Mouse (Mus musculus): ENCODE data around the gene Map6. TPM values are rescaled to one million over a fixed set of nuclear protein-coding genes. Genes with fewer than 3 reads are reported as not detected.

Gene Map6
- polyA plus RNA-seq, 2 experiments: 0.01 TPM; not detected in 1

- Histone ChIP-seq H3K27ac (no peak overlapping the region), H3K9ac (replicated peaks) (no peak overlapping the region), H3K27me3 (ENCODE audit: control insufficient read depth, insufficient read depth, low read length) (no peaks in the 10 kb centered on the region), H3K36me3 (replicated peaks; ENCODE audit: control insufficient read depth, insufficient read depth, low read depth) (no peaks in the 10 kb centered on the region), H3K4me2 (ENCODE audit: low read depth) (no peak overlapping the region), H3K4me1 (replicated peaks; ENCODE audit: control insufficient read depth in 2 of 2, insufficient read depth in 2 of 2, low read length in 1 of 2) (no peaks in the 10 kb centered on the region), H3K4me3 (ENCODE audit: insufficient read depth in 1 of 2, low read depth in 2 of 2, low read length in 2 of 2) (no peak overlapping the region), H3K9me3 (ENCODE audit: control insufficient read depth, low read length) (no peaks in the 10 kb centered on the region)
- ATAC-seq (ENCODE audit: insufficient read depth): no peak
- 63% methylated on average over 8 of the region's 8 CpGs for WGBS (ENCODE audit: insufficient replicate concordance)
- TF ChIP-seq CTCF (IDR thresholded peaks at IDR 0.05; ENCODE audit: low read depth): no peak
- TF ChIP-seq EP300 (IDR thresholded peaks at IDR 0.05; ENCODE audit: low read depth): no peak
- DNase-seq (ENCODE audit: low read depth in 3 of 3, low spot score in 3 of 3): no peak
Measured at GRCm38 (mm10) chr7:99295104-99295503, 27.9 kb downstream of the Map6 start.

GRCm38 (mm10) chr7:99300650-99301175 is 33.5 kb downstream of the Map6 start:
- Histone ChIP-seq H3K9me3 (ENCODE audit: control insufficient read depth, low read length) (no peaks in the 10 kb centered on the region), H3K27ac (no peak overlapping the region), H3K36me3 (replicated peaks; ENCODE audit: control insufficient read depth, insufficient read depth, low read depth) (no peaks in the 10 kb centered on the region), H3K4me2 (ENCODE audit: low read depth) (no peak overlapping the region), H3K4me1 (replicated peaks; ENCODE audit: control insufficient read depth in 2 of 2, insufficient read depth in 2 of 2, low read length in 1 of 2) (no peaks in the 10 kb centered on the region), H3K9ac (replicated peaks) (no peak overlapping the region), H3K4me3 (ENCODE audit: insufficient read depth in 1 of 2, low read depth in 2 of 2, low read length in 2 of 2) (no peak overlapping the region), H3K27me3 (ENCODE audit: control insufficient read depth, insufficient read depth, low read length) (no peaks in the 10 kb centered on the region)
- WGBS (ENCODE audit: insufficient replicate concordance): 34% methylated on average over 3 of the region's 3 CpGs
- TF ChIP-seq EP300 (IDR thresholded peaks at IDR 0.05; ENCODE audit: low read depth) (no peak), CTCF (IDR thresholded peaks at IDR 0.05; ENCODE audit: low read depth) (no peak)
- ATAC-seq (ENCODE audit: insufficient read depth): no peak
- DNase-seq (ENCODE audit: low read depth in 3 of 3, low spot score in 3 of 3): no peak

GRCm38 (mm10) chr7:99304029-99304428 is 36.8 kb downstream of the Map6 start:
- Histone ChIP-seq H3K9me3 (ENCODE audit: control insufficient read depth, low read length) (no peaks in the 10 kb centered on the region), H3K9ac (replicated peaks) (no peak overlapping the region), H3K4me3 (ENCODE audit: insufficient read depth in 1 of 2, low read depth in 2 of 2, low read length in 2 of 2) (no peak overlapping the region), H3K27me3 (ENCODE audit: control insufficient read depth, insufficient read depth, low read length) (no peaks in the 10 kb centered on the region), H3K36me3 (replicated peaks; ENCODE audit: control insufficient read depth, insufficient read depth, low read depth) (no peaks in the 10 kb centered on the region), H3K4me1 (replicated peaks; ENCODE audit: control insufficient read depth in 2 of 2, insufficient read depth in 2 of 2, low read length in 1 of 2) (no peaks in the 10 kb centered on the region; a peak in 1 of 4 replicates), H3K27ac (no peak overlapping the region), H3K4me2 (ENCODE audit: low read depth) (no peak overlapping the region)
- WGBS (ENCODE audit: insufficient replicate concordance): 51% methylated on average over 6 of the region's 6 CpGs
- ATAC-seq (ENCODE audit: insufficient read depth) (no peak), DNase-seq (ENCODE audit: low read depth in 3 of 3, low spot score in 3 of 3) (no peak)
- TF ChIP-seq CTCF (IDR thresholded peaks at IDR 0.05; ENCODE audit: low read depth): no peak
- no peak for TF ChIP-seq EP300 (IDR thresholded peaks at IDR 0.05; ENCODE audit: low read depth)

- no peak for DNase-seq (ENCODE audit: low read depth in 3 of 3, low spot score in 3 of 3)
- TF ChIP-seq CTCF (IDR thresholded peaks at IDR 0.05; ENCODE audit: low read depth): no peak
- TF ChIP-seq EP300 (IDR thresholded peaks at IDR 0.05; ENCODE audit: low read depth): no peak
- ATAC-seq (ENCODE audit: insufficient read depth): no peak
Measured at GRCm38 (mm10) chr7:99304949-99305372, 37.7 kb downstream of the Map6 start.

GRCm38 (mm10) chr7:99305688-99306087 is 38.4 kb downstream of the Map6 start:
- no peaks in the 10 kb centered on the region for H3K9me3 ChIP-seq (ENCODE audit: control insufficient read depth, low read length)
- 63% methylated on average over 4 of the region's 4 CpGs for WGBS (ENCODE audit: insufficient replicate concordance)
- no peak overlapping the region for H3K9ac ChIP-seq (replicated peaks)
- no peak for TF ChIP-seq CTCF (IDR thresholded peaks at IDR 0.05; ENCODE audit: low read depth)
- no peak for TF ChIP-seq EP300 (IDR thresholded peaks at IDR 0.05; ENCODE audit: low read depth)
- ATAC-seq (ENCODE audit: insufficient read depth) (no peak), DNase-seq (ENCODE audit: low read depth in 3 of 3, low spot score in 3 of 3) (no peak)
- H3K4me3 ChIP-seq (ENCODE audit: insufficient read depth in 1 of 2, low read depth in 2 of 2, low read length in 2 of 2): no peak overlapping the region
- no peaks in the 10 kb centered on the region; a peak in 1 of 4 replicates for H3K4me1 ChIP-seq (replicated peaks; ENCODE audit: control insufficient read depth in 2 of 2, insufficient read depth in 2 of 2, low read length in 1 of 2)
- no peak overlapping the region for H3K4me2 ChIP-seq (ENCODE audit: low read depth)
- H3K27me3 ChIP-seq (ENCODE audit: control insufficient read depth, insufficient read depth, low read length): no peaks in the 10 kb centered on the region
- no peak overlapping the region for H3K27ac ChIP-seq
- H3K36me3 ChIP-seq (replicated peaks; ENCODE audit: control insufficient read depth, insufficient read depth, low read depth): no peaks in the 10 kb centered on the region

More at GRCm38 (mm10) chr7:99304949-99305372, 37.7 kb downstream of the Map6 start:
- no peaks in the 10 kb centered on the region for H3K9me3 ChIP-seq (ENCODE audit: control insufficient read depth, low read length)
- H3K27me3 ChIP-seq (ENCODE audit: control insufficient read depth, insufficient read depth, low read length): no peaks in the 10 kb centered on the region
- H3K9ac ChIP-seq (replicated peaks): no peak overlapping the region
- no peak overlapping the region for H3K4me2 ChIP-seq (ENCODE audit: low read depth)
- no peak overlapping the region for H3K27ac ChIP-seq
- no peaks in the 10 kb centered on the region; a peak in 1 of 4 replicates for H3K4me1 ChIP-seq (replicated peaks; ENCODE audit: control insufficient read depth in 2 of 2, insufficient read depth in 2 of 2, low read length in 1 of 2)
- no peak overlapping the region for H3K4me3 ChIP-seq (ENCODE audit: insufficient read depth in 1 of 2, low read depth in 2 of 2, low read length in 2 of 2)
- no peaks in the 10 kb centered on the region for H3K36me3 ChIP-seq (replicated peaks; ENCODE audit: control insufficient read depth, insufficient read depth, low read depth)
- WGBS (ENCODE audit: insufficient replicate concordance): 55% methylated on average over 5 of the region's 5 CpGs

Data from liver, embryonic 14.5 days (tissue).